Mouse (Mus musculus) liver, embryonic 16.5 days (tissue): ENCODE measurements around the gene Sult4a1. TPM values are rescaled to one million over a fixed set of nuclear protein-coding genes. Genes with fewer than 3 reads are reported as not detected.

Experiments used
- ATAC-seq: fragments of 200-750 bp; cut with Nextera tagmentation; 2 replicates; pipeline ENCODE4 v1.8.0; 2017; ENCODE audit warnings: low read depth, mild to moderate bottlenecking, moderate number of reproducible peaks, moderate library complexity
- H3K27ac ChIP-seq: fragments of 300-500 bp; sonication (generic); 2 replicates; pipeline ENCODE4 v1.5.1; 2014; ENCODE audit warnings: mild to moderate bottlenecking, low read length
- H3K27me3 ChIP-seq: fragments of 300-500 bp; sonication (generic); 2 replicates; pipeline ENCODE4 v1.6.1; 2014; ENCODE audit warnings: low read depth, low read length, mixed read lengths; ENCODE audit not compliant: control insufficient read depth, insufficient read depth
- H3K36me3 ChIP-seq: fragments of 300-500 bp; sonication (generic); 2 replicates; pipeline ENCODE4 v1.6.1; 2014; ENCODE audit warnings: mild to moderate bottlenecking; ENCODE audit not compliant: control insufficient read depth, insufficient read depth
- H3K4me1 ChIP-seq: fragments of 300-500 bp; sonication (generic); 2 replicates; pipeline ENCODE4 v1.6.1; 2014; ENCODE audit warnings: low read depth, low read length, mixed read lengths; ENCODE audit not compliant: control insufficient read depth
- H3K4me2 ChIP-seq: fragments of 300-500 bp; sonication (generic); 2 replicates; pipeline ENCODE4 v1.6.1; 2014; ENCODE audit warnings: low read depth, low read length, mixed read lengths
- H3K4me3 ChIP-seq: fragments of 300-500 bp; sonication (generic); 2 replicates; pipeline ENCODE4 v1.5.1; 2014; ENCODE audit warnings: low read depth, mild to moderate bottlenecking, low read length
- H3K9ac ChIP-seq: fragments of 300-500 bp; sonication (generic); 2 replicates; pipeline ENCODE4 v1.6.1; 2014; ENCODE audit warnings: low read depth, low read length
- H3K9me3 ChIP-seq: fragments of 300-500 bp; sonication (generic); replicated peaks from 2 replicates; pipeline ENCODE4 v1.6.1; 2016; ENCODE audit warnings: low read length; ENCODE audit not compliant: control insufficient read depth
- WGBS: fragments of 180-500 bp; shearing (Covaris S2); extraction: QIAGEN DNeasy Blood & Tissue Kit; methylation state at CpG from one replicate; pipeline ENCODE4 v1.1.7; 2014; ENCODE audit not compliant: insufficient replicate concordance; 5-methylcytosine and 5-hydroxymethylcytosine counted together
- polyA plus RNA-seq: library from polyadenylated mRNA; unstranded; fragments of >200 nt; fragmentation: Nextera tagmentation; extraction: Ambion mirVana; gene quantifications from 2 replicates; pipeline ENCODE4 v1.2.1, GENCODE M21; 2015

Sult4a1 gene
- polyA plus RNA-seq, 1 experiment from 2014 or later: 0.11 TPM

DNA sequence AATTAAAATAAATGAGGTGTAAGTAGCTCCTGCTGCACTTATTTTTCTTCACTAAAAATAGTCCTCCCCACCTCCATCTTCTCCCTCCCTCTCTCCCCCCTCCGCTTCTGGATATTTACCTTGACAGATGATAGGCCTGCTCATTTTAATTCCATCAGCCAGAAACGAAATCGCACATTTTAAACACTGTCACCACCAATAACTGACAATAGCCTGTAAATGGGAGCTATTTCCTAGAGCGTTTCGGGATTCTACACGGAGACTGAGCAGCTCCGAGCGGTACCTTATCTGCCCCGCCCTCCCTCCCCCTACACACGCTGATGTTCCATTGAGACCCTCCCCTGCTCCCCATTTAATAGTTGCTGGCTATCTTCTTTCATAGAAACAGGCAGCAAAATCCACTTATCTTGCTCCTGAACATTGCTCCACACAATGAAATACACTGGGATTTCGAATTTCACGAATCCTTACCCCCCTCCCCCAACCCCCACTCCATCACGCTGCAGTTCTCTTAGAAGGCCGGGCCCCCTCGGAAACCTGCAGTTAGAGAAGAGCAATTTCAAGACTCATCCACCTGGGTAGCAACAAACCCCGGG lies 36.0 kb downstream of the Sult4a1 start:
- Histone ChIP-seq H3K4me2 (no peak overlapping the region), H3K27ac (no peak overlapping the region), H3K9me3 (no peaks in the 10 kb centered on the region), H3K4me1 (no peaks in the 10 kb centered on the region), H3K4me3 (no peak overlapping the region), H3K36me3 (no peaks in the 10 kb centered on the region), H3K27me3 (peaks cover 41% of the 10 kb centered on the region), H3K9ac (no peak overlapping the region)
- ATAC-seq: no peak
- 8% methylated on average over 16 of the region's 16 CpGs for WGBS

DNA sequence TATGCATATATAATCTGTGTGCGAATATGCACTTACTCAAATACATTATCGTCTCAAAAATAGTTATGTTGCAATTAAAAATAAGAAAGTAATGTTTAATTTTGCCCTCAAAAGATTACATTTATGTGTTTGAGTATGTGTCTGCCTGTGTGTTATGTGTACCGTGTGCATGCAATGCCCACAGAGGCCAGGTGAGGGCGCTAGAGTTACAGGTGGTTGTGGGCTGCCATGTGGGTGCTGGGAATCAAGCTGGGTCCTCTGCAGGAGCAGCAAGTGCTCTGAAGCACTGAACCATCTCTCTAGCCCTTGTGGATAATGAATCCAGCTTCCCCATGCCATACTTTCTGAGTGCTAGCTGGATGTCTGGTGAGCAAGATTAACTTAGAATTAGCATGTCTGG lies 39.9 kb downstream of the Sult4a1 start:
- WGBS: 50% methylated on average over 4 of the region's 4 CpGs
- no peak overlapping the region for H3K4me2 ChIP-seq
- H3K27ac ChIP-seq: no peak overlapping the region
- no peaks in the 10 kb centered on the region for H3K4me1 ChIP-seq
- no peaks in the 10 kb centered on the region for H3K36me3 ChIP-seq
- no peak overlapping the region for H3K9ac ChIP-seq
- H3K27me3 ChIP-seq: peaks cover 32% of the 10 kb centered on the region
- ATAC-seq: no peak
- no peak overlapping the region for H3K4me3 ChIP-seq
- no peaks in the 10 kb centered on the region for H3K9me3 ChIP-seq

DNA sequence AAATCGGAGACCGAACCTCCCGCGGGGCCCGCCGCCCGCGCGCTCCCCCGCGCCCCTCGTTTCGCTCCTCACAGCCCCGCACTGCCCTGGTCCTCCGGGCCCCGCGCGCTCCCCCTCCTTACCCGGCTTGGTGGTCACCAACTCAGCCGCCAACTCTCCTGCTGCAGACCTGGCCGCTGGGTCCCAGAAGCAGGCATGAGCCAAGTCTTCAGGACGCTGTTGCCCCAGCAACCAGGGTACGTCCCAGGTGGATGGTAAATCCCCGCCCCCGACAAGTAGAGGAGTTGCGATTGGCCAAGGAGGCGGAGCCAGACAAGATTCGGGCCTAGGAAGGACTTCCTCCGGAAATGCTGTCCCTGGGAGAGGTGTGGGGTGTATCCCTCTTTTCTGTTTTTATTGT lies 40.4 kb downstream of the Sult4a1 start, which contains the start of gene Efcab6:
Efcab6 (minus strand) TSS at position 240 of the 400 bp plus-strand sequence.
- Histone ChIP-seq H3K4me3 (no peak within 1 kb of the TSS), H3K4me1 (no peaks in the 10 kb centered on the region), H3K27me3 (peaks cover 27% of the 10 kb centered on the region), H3K36me3 (no peaks in the 10 kb centered on the region), H3K9ac (no peak within 1 kb of the TSS), H3K27ac (no peak within 1 kb of the TSS), H3K4me2 (no peak within 1 kb of the TSS), H3K9me3 (no peaks in the 10 kb centered on the region)
- no peak for ATAC-seq
- WGBS: 8% methylated on average over 29 of the region's 29 CpGs

DNA sequence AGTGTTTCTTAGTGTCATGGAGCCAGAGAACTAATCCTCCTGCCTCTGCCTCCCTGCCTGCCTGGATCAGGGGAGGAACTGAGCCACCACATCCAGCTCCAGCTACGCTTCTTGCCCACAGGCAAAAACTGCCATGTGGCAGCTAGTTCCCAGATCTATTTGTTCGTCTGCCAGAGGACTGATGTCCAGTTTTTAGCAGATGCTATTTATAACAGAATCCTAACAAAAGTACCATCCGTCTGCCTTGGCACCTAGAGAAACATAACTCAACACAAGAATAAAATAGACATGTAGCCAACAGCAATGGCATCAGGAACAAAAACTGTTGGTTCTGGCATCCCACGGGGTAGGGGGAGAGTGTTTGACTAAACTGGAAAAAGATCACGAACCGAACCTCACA lies 46.7 kb downstream of the Sult4a1 start:
- no peaks in the 10 kb centered on the region for H3K27me3 ChIP-seq
- no peak overlapping the region for H3K4me3 ChIP-seq
- no peak overlapping the region for H3K9ac ChIP-seq
- H3K27ac ChIP-seq: no peak overlapping the region
- H3K36me3 ChIP-seq: no peaks in the 10 kb centered on the region
- no peaks in the 10 kb centered on the region for H3K4me1 ChIP-seq
- ATAC-seq: no peak
- H3K4me2 ChIP-seq: no peak overlapping the region
- WGBS: 53% methylated on average over 6 of the region's 6 CpGs
- no peaks in the 10 kb centered on the region for H3K9me3 ChIP-seq

DNA sequence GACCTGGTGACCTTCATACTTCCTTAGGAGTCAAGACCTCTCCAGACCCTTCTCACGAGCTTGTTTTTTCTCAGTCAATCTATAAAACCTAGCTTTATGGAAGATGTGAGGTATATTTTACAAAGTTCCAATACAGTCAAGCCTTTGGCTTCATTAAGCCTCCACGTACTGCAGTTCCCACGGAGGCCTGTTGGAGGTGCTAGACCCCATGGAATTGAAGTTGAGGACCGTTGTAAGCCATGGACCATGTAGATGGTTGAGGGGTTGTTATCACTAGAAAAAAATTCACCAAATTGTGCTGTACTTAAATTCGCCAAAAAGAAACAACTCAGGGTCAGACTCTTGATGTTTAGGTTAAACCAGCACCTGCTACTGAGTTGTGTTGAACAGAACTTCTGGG lies 49.5 kb downstream of the Sult4a1 start:
- H3K9me3 ChIP-seq: no peaks in the 10 kb centered on the region
- H3K36me3 ChIP-seq: no peaks in the 10 kb centered on the region
- no peak overlapping the region for H3K9ac ChIP-seq
- H3K4me3 ChIP-seq: no peak overlapping the region
- WGBS: 53% methylated on average over 5 of the region's 5 CpGs
- no peaks in the 10 kb centered on the region for H3K27me3 ChIP-seq
- no peak for ATAC-seq
- no peaks in the 10 kb centered on the region for H3K4me1 ChIP-seq
- no peak overlapping the region for H3K4me2 ChIP-seq
- no peak overlapping the region for H3K27ac ChIP-seq

DNA sequence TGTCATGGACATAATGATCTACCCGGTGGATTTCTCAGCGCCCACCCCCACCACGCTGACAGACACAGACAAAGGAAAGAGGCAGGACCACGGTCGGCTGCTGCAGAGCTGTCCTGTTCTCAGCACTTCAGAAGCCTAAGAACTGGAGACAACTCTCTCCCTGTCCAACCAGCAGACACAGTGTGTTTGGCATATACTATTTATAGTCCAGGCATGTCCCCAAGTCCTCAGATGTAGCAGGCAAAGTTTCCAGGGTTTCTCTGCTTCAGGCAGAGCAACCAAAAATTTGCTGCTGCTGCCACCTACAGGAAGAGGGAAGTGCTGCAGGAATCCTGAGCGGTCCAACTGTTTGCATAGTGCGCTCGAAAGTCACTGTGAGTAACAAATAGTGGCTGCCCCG lies 51.7 kb downstream of the Sult4a1 start:
- 34% methylated on average over 9 of the region's 9 CpGs for WGBS

DNA sequence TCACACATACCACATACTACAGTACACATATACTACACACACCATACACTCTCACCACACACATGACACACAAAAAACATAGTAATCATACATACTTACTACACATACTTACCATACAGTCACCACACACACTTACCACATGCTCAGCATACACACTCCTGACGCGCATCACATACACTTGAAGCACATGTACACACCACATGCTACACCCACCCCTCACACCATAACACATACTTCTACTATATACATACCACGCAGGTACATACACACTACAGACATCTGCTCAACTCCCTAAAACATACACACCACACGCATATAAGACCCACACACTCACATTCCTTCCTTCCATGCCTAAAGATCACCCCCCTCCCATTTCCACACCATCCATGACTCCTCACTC lies 52.3 kb downstream of the Sult4a1 start:
- H3K27me3 ChIP-seq: no peaks in the 10 kb centered on the region
- no peak overlapping the region for H3K4me2 ChIP-seq
- WGBS: 75% methylated on average over 4 of the region's 4 CpGs
- H3K4me3 ChIP-seq: no peak overlapping the region
- H3K9ac ChIP-seq: no peak overlapping the region
- ATAC-seq: no peak
- no peaks in the 10 kb centered on the region for H3K9me3 ChIP-seq
- H3K27ac ChIP-seq: no peak overlapping the region
- H3K36me3 ChIP-seq: no peaks in the 10 kb centered on the region
- H3K4me1 ChIP-seq: no peaks in the 10 kb centered on the region

More for the DNA sequence above, 51.7 kb downstream of the Sult4a1 start:
- H3K4me3 ChIP-seq: no peak overlapping the region
- H3K27ac ChIP-seq: no peak overlapping the region
- no peak for ATAC-seq
- H3K36me3 ChIP-seq: no peaks in the 10 kb centered on the region
- H3K4me1 ChIP-seq: no peaks in the 10 kb centered on the region
- no peak overlapping the region for H3K9ac ChIP-seq
- no peaks in the 10 kb centered on the region for H3K27me3 ChIP-seq
- no peak overlapping the region for H3K4me2 ChIP-seq
- no peaks in the 10 kb centered on the region for H3K9me3 ChIP-seq

GRCm38 (mm10) chr15:84052390-84052789 lies 53.2 kb downstream of the Sult4a1 start:
- no peak overlapping the region for H3K4me2 ChIP-seq
- no peaks in the 10 kb centered on the region for H3K36me3 ChIP-seq
- H3K4me1 ChIP-seq: no peaks in the 10 kb centered on the region
- WGBS: 62% methylated on average over 9 of the region's 9 CpGs
- H3K27me3 ChIP-seq: no peaks in the 10 kb centered on the region
- H3K27ac ChIP-seq: no peak overlapping the region
- ATAC-seq: no peak
- H3K9me3 ChIP-seq: no peaks in the 10 kb centered on the region
- H3K4me3 ChIP-seq: no peak overlapping the region
- no peak overlapping the region for H3K9ac ChIP-seq

DNA sequence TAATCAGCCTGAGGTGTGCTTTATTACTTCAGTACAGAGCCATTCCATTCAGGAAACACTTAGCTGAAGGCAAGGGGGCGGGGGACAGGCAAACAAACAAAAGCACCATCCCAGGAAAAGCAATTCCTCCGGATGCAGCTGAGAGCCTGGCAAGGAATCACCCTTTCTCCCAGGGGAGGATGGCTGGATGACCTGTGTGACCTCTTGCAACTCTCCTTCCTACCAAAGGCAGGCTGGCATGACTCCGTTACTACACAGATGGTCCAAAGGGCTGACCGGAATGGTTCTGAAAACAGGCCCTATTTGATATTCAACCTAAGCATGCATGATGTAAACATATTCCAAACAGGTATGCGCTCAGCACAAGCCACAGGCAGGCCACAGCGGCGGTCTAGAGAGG lies 56.0 kb downstream of the Sult4a1 start:
- no peak overlapping the region for H3K27ac ChIP-seq
- H3K4me1 ChIP-seq: no peaks in the 10 kb centered on the region
- no peak overlapping the region for H3K9ac ChIP-seq
- ATAC-seq: no peak
- H3K4me2 ChIP-seq: no peak overlapping the region
- no peaks in the 10 kb centered on the region for H3K36me3 ChIP-seq
- H3K27me3 ChIP-seq: no peaks in the 10 kb centered on the region
- H3K4me3 ChIP-seq: no peak overlapping the region
- WGBS: 54% methylated on average over 7 of the region's 7 CpGs
- peaks cover 2% of the 10 kb centered on the region; the same call in 1 of the 2 replicates for H3K9me3 ChIP-seq
